Mouse (Mus musculus): ENCODE data around the gene Pepd. TPM values are rescaled to one million over a fixed set of nuclear protein-coding genes. Genes with fewer than 3 reads are reported as not detected.

Pepd gene
- polyA plus RNA-seq, 1 experiment: 82.1 TPM

DNA sequence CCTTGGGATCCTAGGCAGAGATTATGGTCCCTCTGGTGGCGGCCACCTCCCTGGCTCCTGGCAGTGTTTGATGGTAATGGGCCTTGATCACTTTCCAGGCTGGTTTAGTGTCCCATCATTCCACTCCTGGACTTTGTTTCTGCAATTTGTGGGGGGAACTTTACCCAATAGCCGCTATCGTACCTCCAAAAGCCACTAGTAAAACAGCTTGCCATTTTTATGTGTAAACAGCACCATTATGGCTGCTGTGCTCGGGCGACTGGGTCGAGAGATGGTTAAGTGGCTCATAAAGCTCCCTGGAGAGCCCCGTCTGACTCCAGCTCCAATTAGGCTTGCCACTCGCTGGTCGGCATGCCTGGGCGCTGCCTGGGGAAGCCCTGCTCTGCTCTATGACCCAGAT lies 59.6 kb downstream of the Pepd start:
- H3K79me2 ChIP-seq (ENCODE audit: control insufficient read depth, insufficient read depth): no peaks in the 10 kb centered on the region
- no peak overlapping the region for H3ac ChIP-seq (ENCODE audit: control insufficient read depth, insufficient read length)
- no peak overlapping the region for H3K4me3 ChIP-seq
- no peak overlapping the region for H3K4me2 ChIP-seq (ENCODE audit: low read depth)
- H3K36me3 ChIP-seq (ENCODE audit: control insufficient read depth, insufficient read depth): peaks cover 14% of the 10 kb centered on the region
- no peak for TF ChIP-seq MYOD1 (IDR thresholded peaks at IDR 0.05; ENCODE audit: control insufficient read depth in 1 of 3, insufficient read length in 2 of 3, low read depth in 2 of 3)
- no peak for TF ChIP-seq POLR2A (IDR thresholded peaks at IDR 0.05; ENCODE audit: insufficient read length, low read depth)
- TF ChIP-seq REST (IDR thresholded peaks at IDR 0.05; ENCODE audit: insufficient read depth, insufficient read length): no peak
- no peak for TF ChIP-seq POLR2AphosphoS2 (IDR thresholded peaks at IDR 0.05; ENCODE audit: insufficient read length, low read depth)
- no peak for TF ChIP-seq TCF12 (IDR thresholded peaks at IDR 0.05; ENCODE audit: insufficient read depth, poor library complexity, severe bottlenecking)
- TF ChIP-seq SRF (IDR thresholded peaks at IDR 0.05; ENCODE audit: control insufficient read depth, insufficient read length, low read depth): no peak
- TF ChIP-seq USF1 (IDR thresholded peaks at IDR 0.05; ENCODE audit: low read depth): no peak
- TF ChIP-seq CEBPB (IDR thresholded peaks at IDR 0.05; ENCODE audit: insufficient read depth, poor library complexity, severe bottlenecking): no peak
- no peaks in the 10 kb centered on the region for H3K27me3 ChIP-seq (ENCODE audit: control insufficient read depth, insufficient read depth, insufficient read length)

DNA sequence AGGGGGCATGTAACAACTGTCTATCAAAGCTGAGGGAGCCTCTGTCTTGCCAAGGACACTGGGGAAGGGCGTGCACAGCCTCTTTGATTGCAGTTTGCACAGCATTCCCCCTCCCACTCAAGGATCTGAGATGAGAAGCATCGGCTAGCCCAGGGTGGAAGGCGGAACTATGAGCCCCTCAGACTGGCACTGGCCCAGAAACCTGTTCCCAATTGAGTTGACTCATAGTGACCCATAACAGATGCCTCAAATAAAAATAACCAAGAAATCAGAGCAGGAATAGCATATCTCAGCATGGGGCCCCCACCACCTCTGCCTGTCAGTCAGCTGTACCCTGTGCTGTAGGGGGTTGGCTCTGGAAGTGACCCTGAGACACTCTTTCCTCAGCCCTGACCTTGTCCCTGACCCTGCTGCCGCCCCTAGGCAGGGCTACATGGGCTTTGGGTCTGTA lies 60.8 kb downstream of the Pepd start:
- H3K79me2 ChIP-seq (ENCODE audit: control insufficient read depth, insufficient read depth): no peaks in the 10 kb centered on the region
- H3K27me3 ChIP-seq (ENCODE audit: control insufficient read depth, insufficient read depth, insufficient read length): no peaks in the 10 kb centered on the region
- H3K4me2 ChIP-seq (ENCODE audit: low read depth): peak overlapping the region; percentile 50
- no peak overlapping the region for H3K4me3 ChIP-seq
- no peak overlapping the region for H3ac ChIP-seq (ENCODE audit: control insufficient read depth, insufficient read length)
- no peak for TF ChIP-seq SRF (IDR thresholded peaks at IDR 0.05; ENCODE audit: control insufficient read depth, insufficient read length, low read depth)
- peak in 2 of 3 experiments; percentile 63 to 86 for TF ChIP-seq MYOD1 (IDR thresholded peaks at IDR 0.05; ENCODE audit: control insufficient read depth in 1 of 3, insufficient read length in 2 of 3, low read depth in 2 of 3)
- TF ChIP-seq MYOG (IDR thresholded peaks at IDR 0.05; ENCODE audit: control insufficient read depth in 1 of 3, insufficient read depth in 1 of 3, insufficient read length in 2 of 3, low read depth in 2 of 3): peak in 2 of 3 experiments; percentile 21 to 77
- TF ChIP-seq TCF3 (IDR thresholded peaks at IDR 0.05; ENCODE audit: insufficient read length, low read depth): no peak
- peak; percentile 62 for TF ChIP-seq TCF12 (IDR thresholded peaks at IDR 0.05; ENCODE audit: insufficient read depth, poor library complexity, severe bottlenecking)
- no peak for TF ChIP-seq CEBPB (IDR thresholded peaks at IDR 0.05; ENCODE audit: insufficient read depth, poor library complexity, severe bottlenecking)
- H3K36me3 ChIP-seq (ENCODE audit: control insufficient read depth, insufficient read depth): peaks cover 14% of the 10 kb centered on the region

- no peak overlapping the region for H3ac ChIP-seq (ENCODE audit: control insufficient read depth, insufficient read length)
- peaks cover 14% of the 10 kb centered on the region for H3K36me3 ChIP-seq (ENCODE audit: control insufficient read depth, insufficient read depth)
- H3K27me3 ChIP-seq (ENCODE audit: control insufficient read depth, insufficient read depth, insufficient read length): no peaks in the 10 kb centered on the region
- no peak for TF ChIP-seq TCF12 (IDR thresholded peaks at IDR 0.05; ENCODE audit: insufficient read depth, poor library complexity, severe bottlenecking)
- TF ChIP-seq USF1 (IDR thresholded peaks at IDR 0.05; ENCODE audit: low read depth): no peak
- TF ChIP-seq MYOG (IDR thresholded peaks at IDR 0.05; ENCODE audit: control insufficient read depth in 1 of 3, insufficient read depth in 1 of 3, insufficient read length in 2 of 3, low read depth in 2 of 3): no peak
- no peak for TF ChIP-seq E2F4 (IDR thresholded peaks at IDR 0.05; ENCODE audit: insufficient read depth)
- no peak for TF ChIP-seq POLR2A (IDR thresholded peaks at IDR 0.05; ENCODE audit: insufficient read length, low read depth)
- TF ChIP-seq SRF (IDR thresholded peaks at IDR 0.05; ENCODE audit: control insufficient read depth, insufficient read length, low read depth): no peak
- TF ChIP-seq TCF3 (IDR thresholded peaks at IDR 0.05; ENCODE audit: insufficient read length, low read depth): no peak
- no peak for TF ChIP-seq POLR2AphosphoS2 (IDR thresholded peaks at IDR 0.05; ENCODE audit: insufficient read length, low read depth)
- no peak for TF ChIP-seq MAX (IDR thresholded peaks at IDR 0.05; ENCODE audit: low read depth)
- TF ChIP-seq MYOD1 (IDR thresholded peaks at IDR 0.05; ENCODE audit: control insufficient read depth in 1 of 3, insufficient read length in 2 of 3, low read depth in 2 of 3): no peak
- TF ChIP-seq REST (IDR thresholded peaks at IDR 0.05; ENCODE audit: insufficient read depth, insufficient read length): no peak
- TF ChIP-seq CEBPB (IDR thresholded peaks at IDR 0.05; ENCODE audit: insufficient read depth, poor library complexity, severe bottlenecking): no peak
- H3K4me3 ChIP-seq: no peak overlapping the region
- peak overlapping the region; percentile 50 for H3K4me2 ChIP-seq (ENCODE audit: low read depth)
- no peaks in the 10 kb centered on the region for H3K79me2 ChIP-seq (ENCODE audit: control insufficient read depth, insufficient read depth)
These were observed 61.7 kb downstream of the Pepd start for GRCm38 (mm10) chr7:34973877-34974276.

- Histone ChIP-seq H3K4me2 (ENCODE audit: low read depth) (no peak overlapping the region), H3ac (ENCODE audit: control insufficient read depth, insufficient read length) (no peak overlapping the region)
- TF ChIP-seq POLR2A (IDR thresholded peaks at IDR 0.05; ENCODE audit: insufficient read length, low read depth): no peak
- no peak for TF ChIP-seq MYOG (IDR thresholded peaks at IDR 0.05; ENCODE audit: control insufficient read depth in 1 of 3, insufficient read depth in 1 of 3, insufficient read length in 2 of 3, low read depth in 2 of 3)
- TF ChIP-seq TCF12 (IDR thresholded peaks at IDR 0.05; ENCODE audit: insufficient read depth, poor library complexity, severe bottlenecking): no peak
- no peak for TF ChIP-seq MYOD1 (IDR thresholded peaks at IDR 0.05; ENCODE audit: control insufficient read depth in 1 of 3, insufficient read length in 2 of 3, low read depth in 2 of 3)
- no peak for TF ChIP-seq POLR2AphosphoS2 (IDR thresholded peaks at IDR 0.05; ENCODE audit: insufficient read length, low read depth)
- no peak for TF ChIP-seq CEBPB (IDR thresholded peaks at IDR 0.05; ENCODE audit: insufficient read depth, poor library complexity, severe bottlenecking)
- no peak for TF ChIP-seq USF1 (IDR thresholded peaks at IDR 0.05; ENCODE audit: low read depth)
- TF ChIP-seq SRF (IDR thresholded peaks at IDR 0.05; ENCODE audit: control insufficient read depth, insufficient read length, low read depth): no peak
- TF ChIP-seq E2F4 (IDR thresholded peaks at IDR 0.05; ENCODE audit: insufficient read depth): no peak
- TF ChIP-seq MAX (IDR thresholded peaks at IDR 0.05; ENCODE audit: low read depth): no peak
- no peak for TF ChIP-seq TCF3 (IDR thresholded peaks at IDR 0.05; ENCODE audit: insufficient read length, low read depth)
- TF ChIP-seq REST (IDR thresholded peaks at IDR 0.05; ENCODE audit: insufficient read depth, insufficient read length): no peak
These were observed 63.7 kb downstream of the Pepd start for GRCm38 (mm10) chr7:34975913-34976312.

GRCm38 (mm10) chr7:34977403-34977802 lies 65.2 kb downstream of the Pepd start:
- Histone ChIP-seq H3K4me2 (ENCODE audit: low read depth) (peak overlapping the region; percentile 53), H3K27me3 (ENCODE audit: control insufficient read depth, insufficient read depth, insufficient read length) (no peaks in the 10 kb centered on the region), H3K4me3 (no peak overlapping the region), H3K79me2 (ENCODE audit: control insufficient read depth, insufficient read depth) (no peaks in the 10 kb centered on the region), H3K36me3 (ENCODE audit: control insufficient read depth, insufficient read depth) (peaks cover 16% of the 10 kb centered on the region), H3ac (ENCODE audit: control insufficient read depth, insufficient read length) (no peak overlapping the region)
- TF ChIP-seq TCF12 (IDR thresholded peaks at IDR 0.05; ENCODE audit: insufficient read depth, poor library complexity, severe bottlenecking) (peak; percentile 64), USF1 (IDR thresholded peaks at IDR 0.05; ENCODE audit: low read depth) (no peak), MAX (IDR thresholded peaks at IDR 0.05; ENCODE audit: low read depth) (no peak), E2F4 (IDR thresholded peaks at IDR 0.05; ENCODE audit: insufficient read depth) (no peak), SRF (IDR thresholded peaks at IDR 0.05; ENCODE audit: control insufficient read depth, insufficient read length, low read depth) (no peak), MYOD1 (IDR thresholded peaks at IDR 0.05; ENCODE audit: control insufficient read depth in 1 of 3, insufficient read length in 2 of 3, low read depth in 2 of 3) (peak in 1 of 3 experiments; percentile 80), TCF3 (IDR thresholded peaks at IDR 0.05; ENCODE audit: insufficient read length, low read depth) (peak; percentile 53), POLR2A (IDR thresholded peaks at IDR 0.05; ENCODE audit: insufficient read length, low read depth) (no peak), REST (IDR thresholded peaks at IDR 0.05; ENCODE audit: insufficient read depth, insufficient read length) (no peak), POLR2AphosphoS2 (IDR thresholded peaks at IDR 0.05; ENCODE audit: insufficient read length, low read depth) (no peak), CEBPB (IDR thresholded peaks at IDR 0.05; ENCODE audit: insufficient read depth, poor library complexity, severe bottlenecking) (no peak), MYOG (IDR thresholded peaks at IDR 0.05; ENCODE audit: control insufficient read depth in 1 of 3, insufficient read depth in 1 of 3, insufficient read length in 2 of 3, low read depth in 2 of 3) (peak in 1 of 3 experiments; percentile 77)

More at GRCm38 (mm10) chr7:34975913-34976312, 63.7 kb downstream of the Pepd start:
- Histone ChIP-seq H3K4me3 (no peak overlapping the region), H3K27me3 (ENCODE audit: control insufficient read depth, insufficient read depth, insufficient read length) (no peaks in the 10 kb centered on the region), H3K36me3 (ENCODE audit: control insufficient read depth, insufficient read depth) (peaks cover 21% of the 10 kb centered on the region), H3K79me2 (ENCODE audit: control insufficient read depth, insufficient read depth) (no peaks in the 10 kb centered on the region)

Data from myocyte (in vitro differentiated cells).